Mouse (Mus musculus) heart, postnatal 0 days (tissue): ENCODE data around the gene Ptprj.

Experiments
- CTCF ChIP-seq: IDR thresholded peaks from 2 replicates; pipeline ENCODE4 v1.5.1; 2016; ENCODE audit warnings: antibody characterized with exemption, control low read depth, low read depth
- EP300 ChIP-seq: IDR thresholded peaks from 2 replicates; pipeline ENCODE4 v1.6.1; 2016; ENCODE audit warnings: antibody characterized with exemption, low read depth

GRCm38 (mm10) chr2:90504731-90505171, 75.7 kb downstream of the Ptprj start:
- TF ChIP-seq CTCF (peak; percentile 47), EP300 (no peak)
